Mouse (Mus musculus): ENCODE data around the gene Mrps5. TPM values are rescaled to one million over a fixed set of nuclear protein-coding genes. Genes with fewer than 3 reads are reported as not detected.

The Mrps5 gene
- polyA plus RNA-seq, 1 experiment from 2014 or later = 128 TPM

GRCm38 (mm10) chr2:127632601-127633000, 45.6 kb downstream of the Mrps5 start:
- Histone ChIP-seq H3K4me1 (replicated peaks; ENCODE audit: control insufficient read depth, insufficient read depth, low read length) (no peaks in the 10 kb centered on the region), H3K4me2 (replicated peaks) (no peak overlapping the region), H3K27me3 (ENCODE audit: control insufficient read depth, insufficient read depth, low read length) (no peaks in the 10 kb centered on the region), H3K4me3 (replicated peaks; ENCODE audit: low read length) (no peak overlapping the region), H3K27ac (no peak overlapping the region), H3K9me3 (ENCODE audit: control insufficient read depth, low read length) (no peaks in the 10 kb centered on the region), H3K36me3 (replicated peaks; ENCODE audit: control insufficient read depth, insufficient read depth) (no peaks in the 10 kb centered on the region), H3K9ac (no peak overlapping the region)
- DNase-seq (ENCODE audit: low spot score) (no peak), ATAC-seq (ENCODE audit: low FRiP score) (no peak)
- 54% methylated on average over 2 of the region's 2 CpGs for WGBS

- Histone ChIP-seq H3K9ac (no peak overlapping the region), H3K4me1 (replicated peaks; ENCODE audit: control insufficient read depth, insufficient read depth, low read length) (no peaks in the 10 kb centered on the region)
- 78% methylated on average over 6 of the region's 6 CpGs for WGBS
These were observed 48.6 kb downstream of the Mrps5 start for GRCm38 (mm10) chr2:127635581-127635980.

GRCm38 (mm10) chr2:127638973-127639372, 52.0 kb downstream of the Mrps5 start:
- Histone ChIP-seq H3K4me1 (replicated peaks; ENCODE audit: control insufficient read depth, insufficient read depth, low read length) (no peaks in the 10 kb centered on the region), H3K36me3 (replicated peaks; ENCODE audit: control insufficient read depth, insufficient read depth) (no peaks in the 10 kb centered on the region), H3K27me3 (ENCODE audit: control insufficient read depth, insufficient read depth, low read length) (no peaks in the 10 kb centered on the region), H3K4me3 (replicated peaks; ENCODE audit: low read length) (no peak overlapping the region), H3K27ac (no peak overlapping the region), H3K4me2 (replicated peaks) (no peak overlapping the region), H3K9ac (no peak overlapping the region), H3K9me3 (ENCODE audit: control insufficient read depth, low read length) (no peaks in the 10 kb centered on the region)
- ATAC-seq (ENCODE audit: low FRiP score) (no peak), DNase-seq (ENCODE audit: low spot score) (no peak)
- 84% methylated on average over 9 of the region's 9 CpGs for WGBS

More at GRCm38 (mm10) chr2:127635581-127635980, 48.6 kb downstream of the Mrps5 start:
- ATAC-seq (ENCODE audit: low FRiP score) (no peak), DNase-seq (ENCODE audit: low spot score) (no peak)
- no peak overlapping the region for H3K4me2 ChIP-seq (replicated peaks)
- H3K27me3 ChIP-seq (ENCODE audit: control insufficient read depth, insufficient read depth, low read length) = no peaks in the 10 kb centered on the region
- H3K4me3 ChIP-seq (replicated peaks; ENCODE audit: low read length) = no peak overlapping the region
- H3K27ac ChIP-seq = no peak overlapping the region
- no peaks in the 10 kb centered on the region for H3K9me3 ChIP-seq (ENCODE audit: control insufficient read depth, low read length)
- H3K36me3 ChIP-seq (replicated peaks; ENCODE audit: control insufficient read depth, insufficient read depth) = no peaks in the 10 kb centered on the region

- DNase-seq (ENCODE audit: low spot score) = no peak
These were observed 57.0 kb downstream of the Mrps5 start for GRCm38 (mm10) chr2:127643728-127644704.

GRCm38 (mm10) chr2:127646875-127647274, 59.9 kb downstream of the Mrps5 start:
- ATAC-seq (ENCODE audit: low FRiP score) = no peak
- H3K4me1 ChIP-seq (replicated peaks; ENCODE audit: control insufficient read depth, insufficient read depth, low read length) = no peaks in the 10 kb centered on the region

More at GRCm38 (mm10) chr2:127643728-127644704, 57.0 kb downstream of the Mrps5 start:
- no peak overlapping the region for H3K9ac ChIP-seq
- 72% methylated on average over 19 of the region's 19 CpGs for WGBS
- H3K9me3 ChIP-seq (ENCODE audit: control insufficient read depth, low read length) = no peaks in the 10 kb centered on the region
- no peak overlapping the region for H3K4me3 ChIP-seq (replicated peaks; ENCODE audit: low read length)
- H3K27me3 ChIP-seq (ENCODE audit: control insufficient read depth, insufficient read depth, low read length) = no peaks in the 10 kb centered on the region
- ATAC-seq (ENCODE audit: low FRiP score) = no peak
- H3K4me2 ChIP-seq (replicated peaks) = no peak overlapping the region
- H3K4me1 ChIP-seq (replicated peaks; ENCODE audit: control insufficient read depth, insufficient read depth, low read length) = no peaks in the 10 kb centered on the region
- no peak overlapping the region for H3K27ac ChIP-seq
- H3K36me3 ChIP-seq (replicated peaks; ENCODE audit: control insufficient read depth, insufficient read depth) = no peaks in the 10 kb centered on the region

GRCm38 (mm10) chr2:127648145-127648544, 61.1 kb downstream of the Mrps5 start:
- ATAC-seq (ENCODE audit: low FRiP score) = no peak; the same call in 1 of the 2 replicates
- Histone ChIP-seq H3K36me3 (replicated peaks; ENCODE audit: control insufficient read depth, insufficient read depth) (no peaks in the 10 kb centered on the region), H3K4me1 (replicated peaks; ENCODE audit: control insufficient read depth, insufficient read depth, low read length) (no peaks in the 10 kb centered on the region), H3K4me2 (replicated peaks) (no peak overlapping the region), H3K27me3 (ENCODE audit: control insufficient read depth, insufficient read depth, low read length) (0 out of 2 replicates have a peak, but pooled peaks cover 3% of the 10 kb centered on the region), H3K9me3 (ENCODE audit: control insufficient read depth, low read length) (no peaks in the 10 kb centered on the region), H3K4me3 (replicated peaks; ENCODE audit: low read length) (no peak overlapping the region), H3K27ac (no peak overlapping the region), H3K9ac (no peak overlapping the region)
- 86% methylated on average over 6 of the region's 6 CpGs for WGBS
- no peak for DNase-seq (ENCODE audit: low spot score)

More at GRCm38 (mm10) chr2:127646875-127647274, 59.9 kb downstream of the Mrps5 start:
- Histone ChIP-seq H3K4me3 (replicated peaks; ENCODE audit: low read length) (no peak overlapping the region), H3K27ac (no peak overlapping the region), H3K27me3 (ENCODE audit: control insufficient read depth, insufficient read depth, low read length) (0 out of 2 replicates have a peak, but pooled peaks cover 2% of the 10 kb centered on the region), H3K36me3 (replicated peaks; ENCODE audit: control insufficient read depth, insufficient read depth) (no peaks in the 10 kb centered on the region), H3K9ac (no peak overlapping the region), H3K9me3 (ENCODE audit: control insufficient read depth, low read length) (no peaks in the 10 kb centered on the region), H3K4me2 (replicated peaks) (no peak overlapping the region)
- no peak for DNase-seq (ENCODE audit: low spot score)
- WGBS = 79% methylated on average over 5 of the region's 5 CpGs

GRCm38 (mm10) chr2:127649921-127650320, 62.9 kb downstream of the Mrps5 start:
- ATAC-seq (ENCODE audit: low FRiP score) = no peak
- DNase-seq (ENCODE audit: low spot score) = no peak
- Histone ChIP-seq H3K4me1 (replicated peaks; ENCODE audit: control insufficient read depth, insufficient read depth, low read length) (no peaks in the 10 kb centered on the region), H3K36me3 (replicated peaks; ENCODE audit: control insufficient read depth, insufficient read depth) (no peaks in the 10 kb centered on the region), H3K9me3 (ENCODE audit: control insufficient read depth, low read length) (no peaks in the 10 kb centered on the region), H3K4me2 (replicated peaks) (no peak overlapping the region), H3K4me3 (replicated peaks; ENCODE audit: low read length) (no peak overlapping the region), H3K27ac (no peak overlapping the region), H3K9ac (no peak overlapping the region), H3K27me3 (ENCODE audit: control insufficient read depth, insufficient read depth, low read length) (peaks cover 18% of the 10 kb centered on the region)
- 73% methylated on average over 5 of the region's 5 CpGs for WGBS

GRCm38 (mm10) chr2:127651601-127652000, 64.6 kb downstream of the Mrps5 start:
- H3K9ac ChIP-seq = no peak overlapping the region
- no peak overlapping the region for H3K4me3 ChIP-seq (replicated peaks; ENCODE audit: low read length)
- 72% methylated on average over 5 of the region's 5 CpGs for WGBS
- no peaks in the 10 kb centered on the region for H3K36me3 ChIP-seq (replicated peaks; ENCODE audit: control insufficient read depth, insufficient read depth)
- peaks cover 35% of the 10 kb centered on the region for H3K27me3 ChIP-seq (ENCODE audit: control insufficient read depth, insufficient read depth, low read length)
- ATAC-seq (ENCODE audit: low FRiP score) = no peak
- H3K9me3 ChIP-seq (ENCODE audit: control insufficient read depth, low read length) = no peaks in the 10 kb centered on the region
- H3K4me1 ChIP-seq (replicated peaks; ENCODE audit: control insufficient read depth, insufficient read depth, low read length) = peaks cover 7% of the 10 kb centered on the region
- no peak overlapping the region for H3K27ac ChIP-seq
- no peak overlapping the region for H3K4me2 ChIP-seq (replicated peaks)
- DNase-seq (ENCODE audit: low spot score) = no peak

GRCm38 (mm10) chr2:127652335-127652734, 65.3 kb downstream of the Mrps5 start:
- Histone ChIP-seq H3K36me3 (replicated peaks; ENCODE audit: control insufficient read depth, insufficient read depth) (no peaks in the 10 kb centered on the region), H3K9me3 (ENCODE audit: control insufficient read depth, low read length) (no peaks in the 10 kb centered on the region), H3K27me3 (ENCODE audit: control insufficient read depth, insufficient read depth, low read length) (peaks cover 42% of the 10 kb centered on the region), H3K4me1 (replicated peaks; ENCODE audit: control insufficient read depth, insufficient read depth, low read length) (peaks cover 8% of the 10 kb centered on the region), H3K27ac (no peak overlapping the region), H3K9ac (no peak overlapping the region), H3K4me3 (replicated peaks; ENCODE audit: low read length) (no peak overlapping the region), H3K4me2 (replicated peaks) (no peak overlapping the region)
- ATAC-seq (ENCODE audit: low FRiP score) (no peak), DNase-seq (ENCODE audit: low spot score) (no peak)
